Mouse (Mus musculus): ENCODE measurements at regions not wholly inside any gene's neighbourhood (a gene's known extent, or its start where the extent isn't known, plus 50 kb on each side); places are given as distances from the start of the nearest gene placed in this dataset.

- Histone ChIP-seq H3K4me3 (no peak overlapping the region), H3K27ac (no peak overlapping the region), H3K79me2 (replicated peaks; ENCODE audit: control insufficient read depth, insufficient read depth, low read length) (no peaks in the 10 kb centered on the region), H3K36me3 (ENCODE audit: control insufficient read depth, insufficient read depth, low read length) (no peaks in the 10 kb centered on the region), H3K9ac (ENCODE audit: low read depth, low read length) (no peak overlapping the region), H3K4me1 (ENCODE audit: control insufficient read depth, insufficient read depth, low read length) (no peaks in the 10 kb centered on the region), H3K27me3 (ENCODE audit: control insufficient read depth, insufficient read depth, low read length) (no peaks in the 10 kb centered on the region)
- intact Hi-C loops (cut with DNase I) = no loop called here
- 94% methylated on average over 5 of the region's 5 CpGs for WGBS
- no peak for DNase-seq
- TF ChIP-seq EP300 (IDR thresholded peaks at IDR 0.05; ENCODE audit: insufficient read depth, low read depth, low read length) = no peak
- no peak for TF ChIP-seq POLR2A (IDR thresholded peaks at IDR 0.05; ENCODE audit: insufficient read depth, low read depth, low read length)
- TF ChIP-seq CTCF (IDR thresholded peaks at IDR 0.05) = no peak
Measured at GRCm38 (mm10) chr12:109711392-109711791, 111.3 kb upstream of the Rtl1 start.

- no peaks in the 10 kb centered on the region for H3K79me2 ChIP-seq (replicated peaks; ENCODE audit: control insufficient read depth, insufficient read depth, low read length)
- no peak overlapping the region for H3K9ac ChIP-seq (ENCODE audit: low read depth, low read length)
- H3K4me1 ChIP-seq (ENCODE audit: control insufficient read depth, insufficient read depth, low read length) = no peaks in the 10 kb centered on the region
- TF ChIP-seq EP300 (IDR thresholded peaks at IDR 0.05; ENCODE audit: insufficient read depth, low read depth, low read length) (no peak), CTCF (IDR thresholded peaks at IDR 0.05) (no peak), POLR2A (IDR thresholded peaks at IDR 0.05; ENCODE audit: insufficient read depth, low read depth, low read length) (no peak)
- no peak overlapping the region for H3K27ac ChIP-seq
- H3K36me3 ChIP-seq (ENCODE audit: control insufficient read depth, insufficient read depth, low read length) = no peaks in the 10 kb centered on the region
- H3K4me3 ChIP-seq = no peak overlapping the region
- no peaks in the 10 kb centered on the region for H3K27me3 ChIP-seq (ENCODE audit: control insufficient read depth, insufficient read depth, low read length)
- intact Hi-C loops (cut with DNase I) = no loop called here
- 82% methylated on average over 7 of the region's 7 CpGs for WGBS
- no peak for DNase-seq
Measured at GRCm38 (mm10) chr12:109711946-109712345, 111.8 kb upstream of the Rtl1 start.

DNA sequence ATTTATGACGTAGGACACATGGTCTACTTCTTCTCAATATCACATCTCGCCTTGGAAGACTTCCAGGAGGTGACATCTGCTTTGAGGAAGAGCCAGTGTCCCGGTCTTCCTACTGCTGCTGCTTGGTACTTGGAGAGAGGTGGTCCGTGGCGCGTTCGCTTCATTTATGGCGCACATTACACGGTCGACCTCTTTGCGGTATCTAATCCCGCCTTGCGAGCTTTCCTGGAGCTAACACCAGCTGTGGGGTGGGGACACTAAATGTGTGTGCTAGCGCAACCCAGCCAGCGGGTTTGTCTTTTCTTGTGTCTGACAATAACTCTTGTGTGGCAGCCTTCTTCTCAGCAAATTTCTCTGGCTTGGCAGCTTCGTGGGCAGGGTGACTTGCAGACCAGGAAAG lies 112.3 kb upstream of the Rtl1 start:
- H3K9ac ChIP-seq (ENCODE audit: low read depth, low read length) = no peak overlapping the region

GRCm38 (mm10) chr12:109713041-109713440 lies 112.9 kb upstream of the Rtl1 start:
- TF ChIP-seq POLR2A (IDR thresholded peaks at IDR 0.05; ENCODE audit: insufficient read depth, low read depth, low read length) = no peak

More for the DNA sequence above, 112.3 kb upstream of the Rtl1 start:
- WGBS = 91% methylated on average over 16 of the region's 16 CpGs
- TF ChIP-seq CTCF (IDR thresholded peaks at IDR 0.05) (no peak), POLR2A (IDR thresholded peaks at IDR 0.05; ENCODE audit: insufficient read depth, low read depth, low read length) (no peak), EP300 (IDR thresholded peaks at IDR 0.05; ENCODE audit: insufficient read depth, low read depth, low read length) (no peak)
- H3K4me1 ChIP-seq (ENCODE audit: control insufficient read depth, insufficient read depth, low read length) = no peaks in the 10 kb centered on the region
- intact Hi-C loops (cut with DNase I) = no loop called here
- no peak overlapping the region for H3K4me3 ChIP-seq
- no peak for DNase-seq
- H3K36me3 ChIP-seq (ENCODE audit: control insufficient read depth, insufficient read depth, low read length) = no peaks in the 10 kb centered on the region
- H3K27ac ChIP-seq = no peak overlapping the region
- H3K79me2 ChIP-seq (replicated peaks; ENCODE audit: control insufficient read depth, insufficient read depth, low read length) = no peaks in the 10 kb centered on the region
- H3K27me3 ChIP-seq (ENCODE audit: control insufficient read depth, insufficient read depth, low read length) = no peaks in the 10 kb centered on the region

GRCm38 (mm10) chr12:109714061-109714460 lies 113.9 kb upstream of the Rtl1 start:
- no peak for DNase-seq
- no peaks in the 10 kb centered on the region for H3K4me1 ChIP-seq (ENCODE audit: control insufficient read depth, insufficient read depth, low read length)
- H3K27ac ChIP-seq = no peak overlapping the region
- intact Hi-C loops (cut with DNase I) = no loop called here
- no peak overlapping the region for H3K4me3 ChIP-seq
- H3K36me3 ChIP-seq (ENCODE audit: control insufficient read depth, insufficient read depth, low read length) = no peaks in the 10 kb centered on the region
- TF ChIP-seq EP300 (IDR thresholded peaks at IDR 0.05; ENCODE audit: insufficient read depth, low read depth, low read length) = no peak
- no peak for TF ChIP-seq POLR2A (IDR thresholded peaks at IDR 0.05; ENCODE audit: insufficient read depth, low read depth, low read length)
- TF ChIP-seq CTCF (IDR thresholded peaks at IDR 0.05) = no peak
- H3K9ac ChIP-seq (ENCODE audit: low read depth, low read length) = no peak overlapping the region
- no peaks in the 10 kb centered on the region for H3K79me2 ChIP-seq (replicated peaks; ENCODE audit: control insufficient read depth, insufficient read depth, low read length)
- H3K27me3 ChIP-seq (ENCODE audit: control insufficient read depth, insufficient read depth, low read length) = no peaks in the 10 kb centered on the region
- WGBS = 88% methylated on average over 5 of the region's 5 CpGs

More at GRCm38 (mm10) chr12:109713041-109713440, 112.9 kb upstream of the Rtl1 start:
- no peaks in the 10 kb centered on the region for H3K4me1 ChIP-seq (ENCODE audit: control insufficient read depth, insufficient read depth, low read length)
- no peaks in the 10 kb centered on the region for H3K36me3 ChIP-seq (ENCODE audit: control insufficient read depth, insufficient read depth, low read length)
- no peak overlapping the region for H3K9ac ChIP-seq (ENCODE audit: low read depth, low read length)
- no peaks in the 10 kb centered on the region for H3K27me3 ChIP-seq (ENCODE audit: control insufficient read depth, insufficient read depth, low read length)
- H3K4me3 ChIP-seq = no peak overlapping the region
- intact Hi-C loops (cut with DNase I) = no loop called here
- WGBS = 85% methylated on average over 3 of the region's 3 CpGs
- H3K27ac ChIP-seq = no peak overlapping the region
- H3K79me2 ChIP-seq (replicated peaks; ENCODE audit: control insufficient read depth, insufficient read depth, low read length) = no peaks in the 10 kb centered on the region
- no peak for DNase-seq

- intact Hi-C loops (cut with DNase I) = no loop called here
- H3K4me1 ChIP-seq (ENCODE audit: control insufficient read depth, insufficient read depth, low read length) = no peaks in the 10 kb centered on the region
- no peak overlapping the region for H3K27ac ChIP-seq
- H3K27me3 ChIP-seq (ENCODE audit: control insufficient read depth, insufficient read depth, low read length) = no peaks in the 10 kb centered on the region
- no peaks in the 10 kb centered on the region for H3K79me2 ChIP-seq (replicated peaks; ENCODE audit: control insufficient read depth, insufficient read depth, low read length)
- no peak overlapping the region for H3K9ac ChIP-seq (ENCODE audit: low read depth, low read length)
- no peak for TF ChIP-seq POLR2A (IDR thresholded peaks at IDR 0.05; ENCODE audit: insufficient read depth, low read depth, low read length)
- TF ChIP-seq CTCF (IDR thresholded peaks at IDR 0.05) = no peak
- no peak for TF ChIP-seq EP300 (IDR thresholded peaks at IDR 0.05; ENCODE audit: insufficient read depth, low read depth, low read length)
- no peaks in the 10 kb centered on the region for H3K36me3 ChIP-seq (ENCODE audit: control insufficient read depth, insufficient read depth, low read length)
- 85% methylated on average over 20 of the region's 20 CpGs for WGBS
- H3K4me3 ChIP-seq = no peak overlapping the region
- no peak for DNase-seq
Measured at GRCm38 (mm10) chr12:109716991-109717390, 116.9 kb upstream of the Rtl1 start.
